Mouse (Mus musculus) lung, postnatal 0 days (tissue): ENCODE measurements around the gene Cd52.

Experiments used
- CTCF ChIP-seq: IDR thresholded peaks from 2 replicates; pipeline ENCODE4 v1.5.1; 2016; ENCODE audit warnings: antibody characterized with exemption, mild to moderate bottlenecking
- EP300 ChIP-seq: IDR thresholded peaks from 2 replicates; pipeline ENCODE4 v1.6.1; 2016; ENCODE audit warnings: antibody characterized with exemption, mild to moderate bottlenecking, control low read depth

DNA sequence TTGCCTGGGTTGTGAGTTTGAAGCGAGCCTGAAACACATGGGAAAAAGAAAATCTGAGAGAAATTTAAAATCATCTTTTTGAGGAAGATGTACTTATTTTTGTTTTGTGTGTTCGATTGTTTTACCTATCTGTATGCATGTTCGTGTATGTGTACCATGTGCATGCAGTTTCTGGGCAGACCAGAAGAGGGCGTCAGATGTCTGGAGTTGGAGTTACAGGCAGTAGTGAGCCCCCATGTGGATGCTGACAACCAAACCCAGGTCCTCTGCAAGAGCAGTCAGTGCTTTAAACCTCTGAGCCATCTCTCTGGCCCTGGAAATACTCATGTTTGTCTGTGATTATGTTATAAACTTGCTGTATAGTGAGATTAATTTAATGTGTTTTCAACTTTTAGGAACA lies 9.9 kb downstream of the Cd52 start:
- no peak for TF ChIP-seq CTCF
- TF ChIP-seq EP300 = no peak
